Mouse (Mus musculus): ENCODE data around the gene Atpaf2. TPM values are rescaled to one million over a fixed set of nuclear protein-coding genes. Genes with fewer than 3 reads are reported as not detected.

The Atpaf2 gene
- polyA plus RNA-seq, 1 experiment from 2014 or later, result 30.7 TPM

DNA sequence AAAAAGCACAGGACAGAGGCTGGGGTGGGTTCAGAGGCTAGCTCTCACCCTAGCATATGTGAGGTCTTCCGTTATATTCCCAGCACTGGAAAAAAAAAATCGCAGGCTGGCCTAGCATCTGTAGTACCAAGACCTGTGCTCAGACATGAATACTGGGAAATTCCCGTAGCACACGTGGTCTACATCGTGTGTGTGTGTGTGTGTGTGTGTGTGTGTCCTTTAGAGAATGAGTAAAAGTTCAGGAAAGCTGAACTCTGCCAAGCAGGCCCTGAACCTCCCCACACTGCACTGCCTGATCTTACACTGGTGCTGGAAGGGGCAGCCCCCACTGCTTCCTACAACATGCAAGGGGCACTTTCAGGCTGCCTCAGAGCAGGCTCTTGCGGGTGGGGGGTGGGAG is 43.8 kb downstream of the Atpaf2 start:
- Histone ChIP-seq H3K9ac (ENCODE audit: low read length) (no peak overlapping the region), H3K27me3 (ENCODE audit: control insufficient read depth, insufficient read depth, low read length) (no peaks in the 10 kb centered on the region), H3K4me2 (replicated peaks; ENCODE audit: low read depth) (no peak overlapping the region), H3K36me3 (ENCODE audit: control insufficient read depth, insufficient read depth, low read length) (no peaks in the 10 kb centered on the region), H3K27ac (replicated peaks) (no peak overlapping the region), H3K4me3 (ENCODE audit: low read depth, low read length) (no peak overlapping the region), H3K9me3 (ENCODE audit: control insufficient read depth, low read length) (no peaks in the 10 kb centered on the region), H3K4me1 (replicated peaks; ENCODE audit: control insufficient read depth, insufficient read depth) (no peaks in the 10 kb centered on the region)
- WGBS, result 81% methylated on average over 6 of the region's 6 CpGs
- DNase-seq (ENCODE audit: low spot score) (no peak), ATAC-seq (ENCODE audit: low FRiP score, low TSS enrichment) (no peak)
- no peak for TF ChIP-seq EP300 (optimal IDR thresholded peaks at IDR 0.05)
- no peak for TF ChIP-seq CTCF (IDR thresholded peaks at IDR 0.05; ENCODE audit: low read depth)

- DNase-seq (ENCODE audit: low spot score), result no peak
- Histone ChIP-seq H3K9me3 (ENCODE audit: control insufficient read depth, low read length) (no peaks in the 10 kb centered on the region), H3K4me1 (replicated peaks; ENCODE audit: control insufficient read depth, insufficient read depth) (no peaks in the 10 kb centered on the region; the same call in 1 of the 2 replicates), H3K9ac (ENCODE audit: low read length) (no peak overlapping the region), H3K4me3 (ENCODE audit: low read depth, low read length) (no peak overlapping the region), H3K36me3 (ENCODE audit: control insufficient read depth, insufficient read depth, low read length) (no peaks in the 10 kb centered on the region), H3K27me3 (ENCODE audit: control insufficient read depth, insufficient read depth, low read length) (no peaks in the 10 kb centered on the region), H3K4me2 (replicated peaks; ENCODE audit: low read depth) (no peak overlapping the region), H3K27ac (replicated peaks) (no peak overlapping the region)
- 78% methylated on average over 13 of the region's 13 CpGs for WGBS
- no peak for ATAC-seq (ENCODE audit: low FRiP score, low TSS enrichment)
- TF ChIP-seq CTCF (IDR thresholded peaks at IDR 0.05; ENCODE audit: low read depth) (no peak), EP300 (optimal IDR thresholded peaks at IDR 0.05) (no peak)
These were observed 47.8 kb downstream of the Atpaf2 start for GRCm38 (mm10) chr11:60370431-60370830.

DNA sequence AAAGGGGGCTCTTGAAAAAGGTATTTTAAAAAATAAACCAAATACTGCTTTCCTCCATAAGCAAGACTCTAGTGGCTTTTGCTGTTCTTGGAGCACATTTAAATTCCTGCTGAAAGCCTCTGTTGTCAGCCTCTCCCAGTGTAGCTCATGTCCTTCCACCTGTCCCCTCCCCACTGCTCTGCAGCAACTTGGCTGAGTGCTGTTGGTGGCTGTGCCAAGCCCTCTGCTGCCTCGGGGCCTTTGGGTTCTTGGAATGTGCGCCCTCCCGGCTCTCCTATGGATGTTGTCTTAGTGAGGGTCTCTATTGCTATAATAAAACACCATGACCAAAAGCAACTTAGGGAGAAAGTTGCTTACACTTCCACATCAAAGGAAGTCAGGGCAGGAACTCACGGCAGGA is 48.8 kb downstream of the Atpaf2 start:
- Histone ChIP-seq H3K9ac (ENCODE audit: low read length) (no peak overlapping the region), H3K4me1 (replicated peaks; ENCODE audit: control insufficient read depth, insufficient read depth) (no peaks in the 10 kb centered on the region; the same call in 1 of the 2 replicates), H3K27ac (replicated peaks) (no peak overlapping the region), H3K4me2 (replicated peaks; ENCODE audit: low read depth) (no peak overlapping the region), H3K9me3 (ENCODE audit: control insufficient read depth, low read length) (no peaks in the 10 kb centered on the region), H3K4me3 (ENCODE audit: low read depth, low read length) (no peak overlapping the region), H3K36me3 (ENCODE audit: control insufficient read depth, insufficient read depth, low read length) (no peaks in the 10 kb centered on the region), H3K27me3 (ENCODE audit: control insufficient read depth, insufficient read depth, low read length) (no peaks in the 10 kb centered on the region)
- TF ChIP-seq CTCF (IDR thresholded peaks at IDR 0.05; ENCODE audit: low read depth), result no peak
- no peak for TF ChIP-seq EP300 (optimal IDR thresholded peaks at IDR 0.05)
- DNase-seq (ENCODE audit: low spot score) (no peak), ATAC-seq (ENCODE audit: low FRiP score, low TSS enrichment) (no peak)
- 58% methylated on average over 4 of the region's 4 CpGs for WGBS

DNA sequence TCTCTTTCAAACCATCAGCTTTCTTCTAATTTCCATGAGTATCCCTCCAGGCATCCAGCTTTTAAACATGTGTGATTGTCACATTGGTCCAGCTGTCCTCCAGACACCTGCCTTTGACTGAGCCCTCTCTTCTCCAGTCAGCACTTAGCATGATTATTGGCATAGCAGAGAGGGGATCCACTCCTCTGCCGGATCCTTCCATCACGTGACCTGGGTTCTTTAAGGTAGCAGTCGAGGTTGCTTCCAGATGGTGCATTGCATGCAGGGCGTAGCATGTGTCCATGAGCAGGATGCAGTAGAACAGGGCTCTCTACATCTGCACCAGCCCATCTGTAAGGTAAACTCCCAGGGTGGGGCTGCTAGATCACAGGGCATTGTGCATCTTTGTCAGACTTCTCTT is 49.3 kb downstream of the Atpaf2 start:
- DNase-seq (ENCODE audit: low spot score) (no peak), ATAC-seq (ENCODE audit: low FRiP score, low TSS enrichment) (no peak)
- Histone ChIP-seq H3K27me3 (ENCODE audit: control insufficient read depth, insufficient read depth, low read length) (no peaks in the 10 kb centered on the region), H3K27ac (replicated peaks) (no peak overlapping the region), H3K4me2 (replicated peaks; ENCODE audit: low read depth) (no peak overlapping the region), H3K4me3 (ENCODE audit: low read depth, low read length) (no peak overlapping the region), H3K9me3 (ENCODE audit: control insufficient read depth, low read length) (no peaks in the 10 kb centered on the region), H3K36me3 (ENCODE audit: control insufficient read depth, insufficient read depth, low read length) (no peaks in the 10 kb centered on the region), H3K4me1 (replicated peaks; ENCODE audit: control insufficient read depth, insufficient read depth) (no peaks in the 10 kb centered on the region; the same call in 1 of the 2 replicates), H3K9ac (ENCODE audit: low read length) (no peak overlapping the region)
- 54% methylated on average over 4 of the region's 4 CpGs for WGBS
- no peak for TF ChIP-seq CTCF (IDR thresholded peaks at IDR 0.05; ENCODE audit: low read depth)
- TF ChIP-seq EP300 (optimal IDR thresholded peaks at IDR 0.05), result no peak

DNA sequence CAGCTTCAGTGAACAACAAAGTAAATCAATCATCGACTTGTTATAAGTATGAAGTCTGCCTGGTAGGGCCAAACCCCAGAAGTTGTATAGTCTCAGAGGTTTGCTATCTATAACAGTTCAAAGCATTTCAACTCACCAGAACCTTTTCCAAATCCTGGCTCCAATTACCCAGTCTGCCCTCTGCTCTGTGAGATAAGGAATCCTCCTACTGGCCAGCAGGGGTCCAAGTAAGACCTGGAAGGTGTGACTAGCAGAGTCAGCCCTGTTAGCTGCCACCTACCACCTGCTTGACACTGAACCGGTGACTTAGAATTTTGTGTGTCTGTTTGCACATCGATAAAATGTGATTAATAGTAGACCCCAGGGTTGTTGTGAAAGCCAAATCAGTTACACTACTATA is 51.0 kb downstream of the Atpaf2 start:
- H3K4me2 ChIP-seq (replicated peaks; ENCODE audit: low read depth), result no peak overlapping the region
- DNase-seq (ENCODE audit: low spot score) (no peak), ATAC-seq (ENCODE audit: low FRiP score, low TSS enrichment) (no peak)
- TF ChIP-seq CTCF (IDR thresholded peaks at IDR 0.05; ENCODE audit: low read depth) (peak; percentile 53), EP300 (optimal IDR thresholded peaks at IDR 0.05) (no peak)
- WGBS, result 53% methylated on average over 3 of the region's 3 CpGs
- H3K27me3 ChIP-seq (ENCODE audit: control insufficient read depth, insufficient read depth, low read length), result no peaks in the 10 kb centered on the region
- no peak overlapping the region for H3K9ac ChIP-seq (ENCODE audit: low read length)
- H3K27ac ChIP-seq (replicated peaks), result no peak overlapping the region
- no peaks in the 10 kb centered on the region for H3K9me3 ChIP-seq (ENCODE audit: control insufficient read depth, low read length)
- no peaks in the 10 kb centered on the region; the same call in 1 of the 2 replicates for H3K4me1 ChIP-seq (replicated peaks; ENCODE audit: control insufficient read depth, insufficient read depth)
- no peak overlapping the region for H3K4me3 ChIP-seq (ENCODE audit: low read depth, low read length)
- H3K36me3 ChIP-seq (ENCODE audit: control insufficient read depth, insufficient read depth, low read length), result no peaks in the 10 kb centered on the region

- no peak overlapping the region for H3K4me2 ChIP-seq (replicated peaks; ENCODE audit: low read depth)
- no peak overlapping the region for H3K27ac ChIP-seq (replicated peaks)
- 34% methylated on average over 16 of the region's 16 CpGs for WGBS
- ATAC-seq (ENCODE audit: low FRiP score, low TSS enrichment) (0 out of 2 replicates have a peak, but pooled peaks have one; percentile 51), DNase-seq (ENCODE audit: low spot score) (no peak)
- no peaks in the 10 kb centered on the region for H3K27me3 ChIP-seq (ENCODE audit: control insufficient read depth, insufficient read depth, low read length)
- TF ChIP-seq EP300 (optimal IDR thresholded peaks at IDR 0.05) (no peak), CTCF (IDR thresholded peaks at IDR 0.05; ENCODE audit: low read depth) (no peak)
- no peaks in the 10 kb centered on the region for H3K9me3 ChIP-seq (ENCODE audit: control insufficient read depth, low read length)
- no peak overlapping the region for H3K4me3 ChIP-seq (ENCODE audit: low read depth, low read length)
- no peaks in the 10 kb centered on the region; the same call in 1 of the 2 replicates for H3K4me1 ChIP-seq (replicated peaks; ENCODE audit: control insufficient read depth, insufficient read depth)
- H3K36me3 ChIP-seq (ENCODE audit: control insufficient read depth, insufficient read depth, low read length), result no peaks in the 10 kb centered on the region
- 0 out of 2 replicates have a peak overlapping the region, but pooled peaks have one; percentile 31 for H3K9ac ChIP-seq (ENCODE audit: low read length)
These were observed 51.8 kb downstream of the Atpaf2 start for GRCm38 (mm10) chr11:60366239-60367019.
